Mouse (Mus musculus): ENCODE results near the gene Renbp.

Gene Renbp

GRCm38 (mm10) chrX:73942294-73942693, 11.6 kb upstream of the Renbp start:
- Histone ChIP-seq H3K27me3 (ENCODE audit: insufficient read depth, low read length) (no peaks in the 10 kb centered on the region), H3K9me3 (ENCODE audit: low read length) (no peaks in the 10 kb centered on the region), H3K36me3 (ENCODE audit: insufficient read depth, low read length) (peaks cover 66% of the 10 kb centered on the region), H3K4me3 (replicated peaks; ENCODE audit: low read length) (no peak overlapping the region), H3K4me1 (replicated peaks; ENCODE audit: low read depth, low read length) (peaks cover 6% of the 10 kb centered on the region; the same call in 1 of the 2 replicates)
- TF ChIP-seq NANOG (IDR thresholded peaks at IDR 0.05; ENCODE audit: borderline replicate concordance, low read length): no peak
- no peak for TF ChIP-seq CTCF (conservative IDR thresholded peaks at IDR 0.05; ENCODE audit: low read length)
- TF ChIP-seq POU5F1 (IDR thresholded peaks at IDR 0.05; ENCODE audit: borderline replicate concordance, low read length): no peak

- no peaks in the 10 kb centered on the region for H3K27me3 ChIP-seq (ENCODE audit: insufficient read depth, low read length)
- peaks cover 62% of the 10 kb centered on the region for H3K36me3 ChIP-seq (ENCODE audit: insufficient read depth, low read length)
- H3K4me1 ChIP-seq (replicated peaks; ENCODE audit: low read depth, low read length): peaks cover 6% of the 10 kb centered on the region; the same call in 1 of the 2 replicates
- H3K4me3 ChIP-seq (replicated peaks; ENCODE audit: low read length): no peak overlapping the region
- TF ChIP-seq CTCF (conservative IDR thresholded peaks at IDR 0.05; ENCODE audit: low read length): no peak
- TF ChIP-seq NANOG (IDR thresholded peaks at IDR 0.05; ENCODE audit: borderline replicate concordance, low read length): no peak
- no peak for TF ChIP-seq POU5F1 (IDR thresholded peaks at IDR 0.05; ENCODE audit: borderline replicate concordance, low read length)
- no peaks in the 10 kb centered on the region for H3K9me3 ChIP-seq (ENCODE audit: low read length)
These were observed 11.2 kb upstream of the Renbp start for GRCm38 (mm10) chrX:73941860-73942259.

- H3K4me1 ChIP-seq (replicated peaks; ENCODE audit: low read depth, low read length): peaks cover 40% of the 10 kb centered on the region
- H3K36me3 ChIP-seq (ENCODE audit: insufficient read depth, low read length): peaks cover 28% of the 10 kb centered on the region
- H3K9me3 ChIP-seq (ENCODE audit: low read length): no peaks in the 10 kb centered on the region
- H3K4me3 ChIP-seq (replicated peaks; ENCODE audit: low read length): no peak overlapping the region
- TF ChIP-seq CTCF (conservative IDR thresholded peaks at IDR 0.05; ENCODE audit: low read length) (no peak), NANOG (IDR thresholded peaks at IDR 0.05; ENCODE audit: borderline replicate concordance, low read length) (no peak)
- no peaks in the 10 kb centered on the region for H3K27me3 ChIP-seq (ENCODE audit: insufficient read depth, low read length)
These were observed 1.2 kb upstream of the Renbp start for GRCm38 (mm10) chrX:73931871-73932270.

- no peaks in the 10 kb centered on the region for H3K9me3 ChIP-seq (ENCODE audit: low read length)
- TF ChIP-seq POU5F1 (IDR thresholded peaks at IDR 0.05; ENCODE audit: borderline replicate concordance, low read length) (no peak), NANOG (IDR thresholded peaks at IDR 0.05; ENCODE audit: borderline replicate concordance, low read length) (no peak), CTCF (conservative IDR thresholded peaks at IDR 0.05; ENCODE audit: low read length) (no peak)
- peak overlapping the region; percentile 85 for H3K4me3 ChIP-seq (replicated peaks; ENCODE audit: low read length)
- no peaks in the 10 kb centered on the region for H3K27me3 ChIP-seq (ENCODE audit: insufficient read depth, low read length)
- peaks cover 33% of the 10 kb centered on the region for H3K4me1 ChIP-seq (replicated peaks; ENCODE audit: low read depth, low read length)
- peaks cover 59% of the 10 kb centered on the region for H3K36me3 ChIP-seq (ENCODE audit: insufficient read depth, low read length)
These were observed 8.1 kb downstream of the Renbp start for GRCm38 (mm10) chrX:73922550-73922882.

- TF ChIP-seq CTCF (conservative IDR thresholded peaks at IDR 0.05; ENCODE audit: low read length): no peak
- peak within 1 kb of the TSS; percentile 85 for H3K4me3 ChIP-seq (replicated peaks; ENCODE audit: low read length)
- H3K9me3 ChIP-seq (ENCODE audit: low read length): no peaks in the 10 kb centered on the region
- peaks cover 60% of the 10 kb centered on the region for H3K36me3 ChIP-seq (ENCODE audit: insufficient read depth, low read length)
- H3K27me3 ChIP-seq (ENCODE audit: insufficient read depth, low read length): no peaks in the 10 kb centered on the region
- peaks cover 38% of the 10 kb centered on the region for H3K4me1 ChIP-seq (replicated peaks; ENCODE audit: low read depth, low read length)
These were observed 8.7 kb downstream of the Renbp start, which contains the start of the genes Arhgap4 and Naa10 for GRCm38 (mm10) chrX:73921823-73922549. Arhgap4 (minus strand) TSS chrX:73921870. Naa10 (minus strand) TSS chrX:73921944.

GRCm38 (mm10) chrX:73921285-73921822, 9.3 kb downstream of the Renbp start:
- TF ChIP-seq CTCF (conservative IDR thresholded peaks at IDR 0.05; ENCODE audit: low read length): no peak
- TF ChIP-seq POU5F1 (IDR thresholded peaks at IDR 0.05; ENCODE audit: borderline replicate concordance, low read length): no peak
- TF ChIP-seq NANOG (IDR thresholded peaks at IDR 0.05; ENCODE audit: borderline replicate concordance, low read length): no peak
- H3K4me3 ChIP-seq (replicated peaks; ENCODE audit: low read length): peak overlapping the region; percentile 85
- no peaks in the 10 kb centered on the region for H3K27me3 ChIP-seq (ENCODE audit: insufficient read depth, low read length)
- peaks cover 64% of the 10 kb centered on the region for H3K36me3 ChIP-seq (ENCODE audit: insufficient read depth, low read length)
- H3K9me3 ChIP-seq (ENCODE audit: low read length): no peaks in the 10 kb centered on the region
- peaks cover 41% of the 10 kb centered on the region for H3K4me1 ChIP-seq (replicated peaks; ENCODE audit: low read depth, low read length)

GRCm38 (mm10) chrX:73918631-73919030, 12.0 kb downstream of the Renbp start:
- Histone ChIP-seq H3K4me3 (replicated peaks; ENCODE audit: low read length) (no peak overlapping the region), H3K9me3 (ENCODE audit: low read length) (no peaks in the 10 kb centered on the region), H3K27me3 (ENCODE audit: insufficient read depth, low read length) (no peaks in the 10 kb centered on the region), H3K4me1 (replicated peaks; ENCODE audit: low read depth, low read length) (peaks cover 53% of the 10 kb centered on the region), H3K36me3 (ENCODE audit: insufficient read depth, low read length) (peaks cover 45% of the 10 kb centered on the region)
- TF ChIP-seq CTCF (conservative IDR thresholded peaks at IDR 0.05; ENCODE audit: low read length): no peak
- no peak for TF ChIP-seq NANOG (IDR thresholded peaks at IDR 0.05; ENCODE audit: borderline replicate concordance, low read length)
- no peak for TF ChIP-seq POU5F1 (IDR thresholded peaks at IDR 0.05; ENCODE audit: borderline replicate concordance, low read length)

GRCm38 (mm10) chrX:73916945-73917344, 13.7 kb downstream of the Renbp start:
- H3K27me3 ChIP-seq (ENCODE audit: insufficient read depth, low read length): no peaks in the 10 kb centered on the region
- H3K4me3 ChIP-seq (replicated peaks; ENCODE audit: low read length): no peak overlapping the region
- TF ChIP-seq CTCF (conservative IDR thresholded peaks at IDR 0.05; ENCODE audit: low read length) (no peak), NANOG (IDR thresholded peaks at IDR 0.05; ENCODE audit: borderline replicate concordance, low read length) (no peak), POU5F1 (IDR thresholded peaks at IDR 0.05; ENCODE audit: borderline replicate concordance, low read length) (no peak)
- H3K9me3 ChIP-seq (ENCODE audit: low read length): no peaks in the 10 kb centered on the region
- H3K4me1 ChIP-seq (replicated peaks; ENCODE audit: low read depth, low read length): peaks cover 53% of the 10 kb centered on the region
- peaks cover 45% of the 10 kb centered on the region for H3K36me3 ChIP-seq (ENCODE audit: insufficient read depth, low read length)

Data from E14TG2a.4 (cell line).